Mouse (Mus musculus) frontal cortex, adult 2 months (tissue): Measurements from ENCODE around the gene Vmn1r158. TPM values are rescaled to one million over a fixed set of nuclear protein-coding genes. Genes with fewer than 3 reads are reported as not detected.
"Not testable (repeated sequence)": the region's sequence is repeated elsewhere in the genome, so short reads cannot be mapped to it uniquely, and the experiment has no call there.

ENCODE experiments used
- DNase-seq, 2 experiments: peaks; one replicate each; pipeline ENCODE4 v3.0.0; 2022; ENCODE audit warnings: low spot score in 1 of 2; ENCODE audit errors: extremely low spot score in 1 of 2
- polyA plus RNA-seq: library from polyadenylated mRNA; depleted of rRNA; stranded (reverse); fragments of >200 nt; gene quantifications from 2 replicates; pipeline ENCODE4 v1.2.3, GENCODE M21; 2012; rRNA removed

Gene Vmn1r158
- polyA plus RNA-seq, result not detected in 2 replicates

- not testable (repeated sequence) for DNase-seq
These were observed at the start of gene Vmn1r158 for GRCm38 (mm10) chr7:22790682-22791081. Gene Vmn1r158 (minus strand): TSS chr7:22790782.

DNA sequence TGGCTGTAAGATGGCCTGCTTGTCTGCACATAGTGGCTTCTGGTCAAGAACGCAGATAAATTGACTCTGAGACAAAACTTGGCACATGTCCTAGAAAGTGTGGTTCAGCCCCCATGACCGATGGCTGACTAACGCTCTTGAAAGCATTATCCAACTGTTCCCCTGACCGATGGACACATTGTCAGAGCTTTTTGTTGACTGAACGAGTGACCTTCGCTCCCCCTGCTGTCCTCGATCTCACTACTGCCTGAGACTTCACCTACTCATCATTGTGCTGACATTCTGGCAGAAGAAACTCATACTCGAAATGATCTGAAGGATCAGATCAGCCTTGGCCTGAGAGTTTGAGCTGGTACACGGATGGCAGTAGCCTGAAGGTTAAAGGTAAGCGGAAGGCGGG lies 14.6 kb downstream of the Vmn1r158 start:
- not testable (repeated sequence) for DNase-seq

DNA sequence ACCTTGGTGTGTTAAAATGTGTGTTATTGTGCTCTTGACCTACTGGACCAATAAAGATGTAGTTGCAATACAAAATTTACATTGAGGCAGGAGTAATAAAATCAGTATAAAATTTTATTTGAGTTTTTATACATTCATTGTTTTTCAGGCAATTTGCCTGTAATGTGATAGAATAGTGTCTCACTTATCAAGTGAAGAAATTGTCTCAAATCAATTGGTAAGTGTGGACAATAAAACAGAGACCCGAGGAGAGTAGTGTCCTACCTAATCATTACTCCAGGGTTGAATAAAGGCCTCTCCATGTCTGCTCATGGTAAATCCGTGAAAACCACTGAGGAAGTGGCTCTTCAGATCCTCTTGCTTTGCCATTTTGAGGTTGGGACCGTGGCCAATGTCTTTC lies 29.2 kb downstream of the Vmn1r158 start, which contains the start of gene Vmn1r157:
TSS of gene Vmn1r157 (plus strand) at position 301 of the 400 bp plus-strand sequence.
- not testable (repeated sequence) for DNase-seq

Other genes with a start within 250 kb of the Vmn1r158 start
- not detected in 2 replicates for gene Gm4201, start 225.4 kb downstream of the Vmn1r158 start, polyA plus RNA-seq
- gene Gm4565, start 202.7 kb downstream of the Vmn1r158 start, polyA plus RNA-seq, result not detected in 2 replicates
- not detected in 2 replicates for gene Vmn1r155, start 132.8 kb downstream of the Vmn1r158 start, polyA plus RNA-seq
- gene Gm8693, start 98.5 kb downstream of the Vmn1r158 start, polyA plus RNA-seq, result not detected in 2 replicates
- gene Gm4567, start 71.1 kb downstream of the Vmn1r158 start, polyA plus RNA-seq, result not detected in 2 replicates
- gene Vmn1r157, start 29.1 kb downstream of the Vmn1r158 start, polyA plus RNA-seq, result not detected in 2 replicates
- not detected in 2 replicates for gene Vmn1r159, start 52.8 kb upstream of the Vmn1r158 start, polyA plus RNA-seq
- gene Vmn1r160, start 80.4 kb upstream of the Vmn1r158 start, polyA plus RNA-seq, result not detected in 2 replicates
- gene Gm4214, start 193.9 kb upstream of the Vmn1r158 start, polyA plus RNA-seq, result not detected in 2 replicates
- not detected in 2 replicates for gene Gm4216, start 229.1 kb upstream of the Vmn1r158 start, polyA plus RNA-seq